In genomic region chr17:45544873-45545277, GRCm38 (mm10) we compare ENCODE assay signal across 9 mouse cellular contexts. TPM values are rescaled to one million over a fixed set of nuclear protein-coding genes. Genes with fewer than 3 reads are reported as not detected.
DNase-seq lines count a peak whose midpoint lies in the region; ATAC-seq and TF ChIP-seq lines count a peak whose summit lies in the region.
"Had no signal": no experiment of that assay in that cellular context is flagged by ENCODE, and none has a peak within 500 bp of the region (broad histone marks: within the 10 kb centered on the region; RNA-seq: fewer than 3 reads in every experiment).

No protein-coding gene starts in this region.

- intact Hi-C loops in left cerebral cortex, adult 2 months (cut with DNase I) = no loop called here

- no peak for DNase-seq in left cerebral cortex, adult 2 months (ENCODE audit: extremely low spot score in 1 of 2, low spot score in 2 of 2)
- DNase-seq in left cerebral cortex, adult 8-10 months (ENCODE audit: low spot score in 2 of 2) = no peak
- peak; percentile 60 to 62 for DNase-seq in cerebellum, postnatal 36 days
- DNase-seq in adrenal gland, postnatal 36 days = no peak
- DNase-seq in urinary bladder, adult 18-20 months (ENCODE audit: low spot score in 2 of 2) = no peak
- DNase-seq: kidney, adult 18-20 months had no signal

- no peak for ATAC-seq in forebrain, embryonic 15.5 days (replicated peaks)
- ATAC-seq in midbrain, embryonic 12.5 days (ENCODE audit: low FRiP score, low read depth) = no peak
- ATAC-seq in inflammation-experienced regulatory T-cells, adult 6 months = no peak

- peaks cover 50% of the 10 kb centered on the region for H3K4me1 ChIP-seq in forebrain, embryonic 15.5 days
- H3K4me1 ChIP-seq in midbrain, embryonic 12.5 days = peaks cover 43% of the 10 kb centered on the region

- no peak overlapping the region for H3K4me3 ChIP-seq in left cerebral cortex, adult 2 months
- peak overlapping the region; percentile 1; the same call in 1 of the 2 replicates for H3K4me3 ChIP-seq in forebrain, embryonic 15.5 days
- H3K4me3 ChIP-seq in midbrain, embryonic 12.5 days = peak overlapping the region; percentile 19

- no peak overlapping the region for H3K9ac ChIP-seq in forebrain, embryonic 15.5 days (replicated peaks)
- H3K9ac ChIP-seq in midbrain, embryonic 12.5 days (replicated peaks) = peak overlapping the region; percentile 33

- no peaks in the 10 kb centered on the region for H3K9me3 ChIP-seq in forebrain, embryonic 15.5 days
- H3K9me3 ChIP-seq in midbrain, embryonic 12.5 days = no peaks in the 10 kb centered on the region

- H3K4me2 ChIP-seq in forebrain, embryonic 15.5 days (replicated peaks) = 0 out of 2 replicates have a peak overlapping the region, but pooled peaks have one; percentile 0
- peak overlapping the region; percentile 40 for H3K4me2 ChIP-seq in midbrain, embryonic 12.5 days (replicated peaks)

- H3K27ac ChIP-seq in left cerebral cortex, adult 2 months = peak overlapping the region; percentile 75
- H3K27ac ChIP-seq in forebrain, embryonic 15.5 days (replicated peaks) = no peak overlapping the region
- H3K27ac ChIP-seq in midbrain, embryonic 12.5 days (replicated peaks) = no peak overlapping the region

- peaks cover 9% of the 10 kb centered on the region for H3K27me3 ChIP-seq in forebrain, embryonic 15.5 days
- peaks cover 78% of the 10 kb centered on the region for H3K27me3 ChIP-seq in midbrain, embryonic 12.5 days

- 9% methylated on average over 46 of the region's 46 CpGs for WGBS in forebrain, embryonic 15.5 days
- 2% methylated on average over 42 of the region's 46 CpGs for WGBS in midbrain, embryonic 12.5 days

- H3K36me3 ChIP-seq in forebrain, embryonic 15.5 days = peaks cover 26% of the 10 kb centered on the region; the same call in 1 of the 2 replicates
- peaks cover 18% of the 10 kb centered on the region for H3K36me3 ChIP-seq in midbrain, embryonic 12.5 days

- no peak for TF ChIP-seq CTCF in left cerebral cortex, adult 2 months (IDR thresholded peaks at IDR 0.05)

RNA-seq across cellular contexts. Expression of gene Tmem151b, which starts 4.6 kb away (rescaled TPM):
- 100 to 1,000 TPM; 132 to 133 TPM for total RNA-seq in left cerebral cortex, adult 2 months (2021)
- total RNA-seq in left cerebral cortex, adult 8-10 months (2022) = 100 to 1,000 TPM in 3 of 4 experiments, 10 to 100 TPM in 1; 97.9 to 110 (median 100) TPM
- 34.5 and 36.2 TPM in 2 replicates for polyA plus RNA-seq in forebrain, embryonic 15.5 days (2015; fragmentation: Nextera tagmentation; extraction: Ambion mirVana)
- polyA plus RNA-seq in midbrain, embryonic 12.5 days (2016; fragmentation: Nextera tagmentation; extraction: Ambion mirVana) = 12.6 and 13.5 TPM in 2 replicates
- total RNA-seq in adrenal gland, postnatal 36 days (2021) = under 1 TPM; 0.13 to 0.23 TPM
- polyA plus RNA-seq in inflammation-experienced regulatory T-cells, adult 6 months (2017; shearing (Covaris generic)) = under 1 TPM; 0.12 to 0.63 (median 0.14) TPM

RNA-seq across cellular contexts. Expression of gene Nfkbie, which starts 10.6 kb away (rescaled TPM):
- total RNA-seq in left cerebral cortex, adult 2 months (2021) = 1 to 10 TPM; 2.3 to 2.4 TPM
- total RNA-seq in left cerebral cortex, adult 8-10 months (2022) = 1 to 10 TPM; 2.1 to 3.2 (median 2.5) TPM
- 4.2 and 4.6 TPM in 2 replicates for polyA plus RNA-seq in forebrain, embryonic 15.5 days (2015; fragmentation: Nextera tagmentation; extraction: Ambion mirVana)
- 6.8 and 7.9 TPM in 2 replicates for polyA plus RNA-seq in midbrain, embryonic 12.5 days (2016; fragmentation: Nextera tagmentation; extraction: Ambion mirVana)
- 1 to 10 TPM; 3.7 TPM for total RNA-seq in adrenal gland, postnatal 36 days (2021)
- 10 to 100 TPM; 35.1 to 44.1 (median 43.1) TPM for polyA plus RNA-seq in inflammation-experienced regulatory T-cells, adult 6 months (2017; shearing (Covaris generic))

RNA-seq across cellular contexts. Expression of gene Slc35b2, which starts 18.8 kb away (rescaled TPM):
- 10 to 100 TPM; 21.5 to 26.3 TPM for total RNA-seq in left cerebral cortex, adult 2 months (2021)
- total RNA-seq in left cerebral cortex, adult 8-10 months (2022) = 10 to 100 TPM; 26.8 to 33.4 (median 29.4) TPM
- 97.9 and 99.8 TPM in 2 replicates for polyA plus RNA-seq in forebrain, embryonic 15.5 days (2015; fragmentation: Nextera tagmentation; extraction: Ambion mirVana)
- 96.6 and 102 TPM in 2 replicates for polyA plus RNA-seq in midbrain, embryonic 12.5 days (2016; fragmentation: Nextera tagmentation; extraction: Ambion mirVana)
- 10 to 100 TPM; 43.4 to 75.9 TPM for total RNA-seq in adrenal gland, postnatal 36 days (2021)
- 10 to 100 TPM; 30.2 to 38.1 (median 32.6) TPM for polyA plus RNA-seq in inflammation-experienced regulatory T-cells, adult 6 months (2017; shearing (Covaris generic))

RNA-seq across cellular contexts. Expression of gene Tcte1, which starts 21.6 kb away (rescaled TPM):
- total RNA-seq in left cerebral cortex, adult 2 months (2021) = 1 to 10 TPM; 1.1 to 1.3 TPM
- total RNA-seq in left cerebral cortex, adult 8-10 months (2022) = 1 to 10 TPM; 1.3 to 1.7 (median 1.4) TPM
- polyA plus RNA-seq in forebrain, embryonic 15.5 days (2015; fragmentation: Nextera tagmentation; extraction: Ambion mirVana) = 4.7 and 4.8 TPM in 2 replicates
- 0.71 and 1.8 TPM in 2 replicates for polyA plus RNA-seq in midbrain, embryonic 12.5 days (2016; fragmentation: Nextera tagmentation; extraction: Ambion mirVana)
- not detected for total RNA-seq in adrenal gland, postnatal 36 days (2021)
- not detected for polyA plus RNA-seq in inflammation-experienced regulatory T-cells, adult 6 months (2017; shearing (Covaris generic))

RNA-seq across cellular contexts. Expression of gene Hsp90ab1, which starts 28.2 kb away (rescaled TPM):
- 1,000 to 10,000 TPM; 1,492 to 1,507 TPM for total RNA-seq in left cerebral cortex, adult 2 months (2021)
- 1,000 to 10,000 TPM; 1,476 to 1,616 (median 1,547) TPM for total RNA-seq in left cerebral cortex, adult 8-10 months (2022)
- 1,627 and 1,637 TPM in 2 replicates for polyA plus RNA-seq in forebrain, embryonic 15.5 days (2015; fragmentation: Nextera tagmentation; extraction: Ambion mirVana)
- polyA plus RNA-seq in midbrain, embryonic 12.5 days (2016; fragmentation: Nextera tagmentation; extraction: Ambion mirVana) = 1,424 and 1,459 TPM in 2 replicates
- 1,000 to 10,000 TPM; 1,888 to 2,360 TPM for total RNA-seq in adrenal gland, postnatal 36 days (2021)
- 1,000 to 10,000 TPM in 1 of 3 experiments, 100 to 1,000 TPM in 2; 939 to 1,028 (median 983) TPM for polyA plus RNA-seq in inflammation-experienced regulatory T-cells, adult 6 months (2017; shearing (Covaris generic))

Comparison
In these comparisons a context has a peak if more than half of its experiments do, and no peak if none do; other contexts are left out.
1. DNase-seq: peak in cerebellum, postnatal 36 days (2 of 2); none in left cerebral cortex, adult 2 months (0 of 2), left cerebral cortex, adult 8-10 months (0 of 2), adrenal gland, postnatal 36 days (0 of 2) and urinary bladder, adult 18-20 months (0 of 2).
2. RNA of gene Tmem151b, which starts 4.6 kb away (total RNA-seq): 132 to 133 TPM in left cerebral cortex, adult 2 months and 97.9 to 110 TPM in left cerebral cortex, adult 8-10 months; 0.13 to 0.23 TPM in adrenal gland, postnatal 36 days; every median in the first group is over 10 times any median in the second.